Mouse (Mus musculus) Patski (cell line): ENCODE measurements around the gene Ezh1. TPM values are rescaled to one million over a fixed set of nuclear protein-coding genes. Genes with fewer than 3 reads are reported as not detected.

Experiments used
- ATAC-seq: fragments of 100-300 bp; one replicate; pipeline ENCODE4 v1.8.0; 2021
- CTCF ChIA-PET: fragments of 350-600 bp; sonication (Branson Sonifier 250); formaldehyde crosslinking; loops from one replicate; lab custom pipeline; 2022; ENCODE audit warnings: inconsistent platforms; lab: Charles Lee
- POLR2A ChIA-PET: fragments of 350-600 bp; sonication (Branson Sonifier 250); formaldehyde crosslinking; loops from one replicate; lab custom pipeline; 2022; ENCODE audit warnings: antibody characterized with exemption, inconsistent platforms; lab: Charles Lee
- DNase-seq: peaks from one replicate; pipeline ENCODE4 v3.0.0-alpha.2; 2011; ENCODE audit warnings: low read depth, low spot score
- H3K27me3 ChIP-seq: fragments of 371-371 bp; one replicate; pipeline ENCODE4 v1.5.1; 2021
- CTCF ChIP-seq: fragments of 100-300 bp; IDR thresholded peaks from one replicate; pipeline ENCODE4 v1.5.1; 2021
- in situ Hi-C: fragments of 300-500 bp; cut with MboI; formaldehyde crosslinking; loops from 3 replicates; pipeline ENCODE4 v1.11.1; 2018; ENCODE audit warnings: low pct_unique_long_range_greater_than_20kb, mixed read lengths
- polyA plus RNA-seq: library from polyadenylated mRNA; unstranded; gene quantifications from one replicate; pipeline ENCODE4 v1.2.3, GENCODE M21; 2021

Gene Ezh1
- polyA plus RNA-seq, 1 experiment from 2014 or later, result 52.0 TPM

GRCm38 (mm10) chr11:101191919-101192470 lies 34.3 kb downstream of the Ezh1 start:
- POLR2A ChIA-PET, result interaction anchor here (1.8 kb wide), 1 partner anchor 15 kb away, joined by 7 read pairs; no protein-coding TSS in a partner anchor
- ATAC-seq (no peak), DNase-seq (no peak)
- in situ Hi-C loops, result no loop called here
- TF ChIP-seq CTCF, result no peak
- CTCF ChIA-PET, result interaction anchor here (1.2 to 2.8 kb wide), 4 partner anchors 9 to 110 kb away, joined by 3 to 18 read pairs (median 4); partner anchors contain the start of gene Becn1
- no peaks in the 10 kb centered on the region for H3K27me3 ChIP-seq

- ChIA-PET POLR2A (interaction anchor here (1.0 to 1.8 kb wide), 2 partner anchors 14 to 55 kb away, joined by 3 to 7 read pairs; partner anchors contain the start of gene Ramp2), CTCF (interaction anchor here (1.2 to 2.8 kb wide), 7 partner anchors 9 to 111 kb away, joined by 3 to 18 read pairs (median 4); partner anchors contain the start of gene Becn1)
- H3K27me3 ChIP-seq, result no peaks in the 10 kb centered on the region
- in situ Hi-C loops, result no loop called here
- TF ChIP-seq CTCF, result no peak
- DNase-seq (no peak), ATAC-seq (no peak)
Measured at GRCm38 (mm10) chr11:101190913-101191907, 35.1 kb downstream of the Ezh1 start.

GRCm38 (mm10) chr11:101190181-101190912 lies 35.9 kb downstream of the Ezh1 start:
- ATAC-seq (no peak), DNase-seq (no peak)
- ChIA-PET CTCF (interaction anchor here (1.2 to 2.8 kb wide), 5 partner anchors 9 to 17 kb away, joined by 3 to 18 read pairs (median 7); no protein-coding TSS in a partner anchor), POLR2A (interaction anchor here (1.0 to 1.8 kb wide), 2 partner anchors 13 to 56 kb away, joined by 3 to 7 read pairs; partner anchors contain the start of gene Ramp2)
- no peak for TF ChIP-seq CTCF
- no peaks in the 10 kb centered on the region for H3K27me3 ChIP-seq
- in situ Hi-C loops, result no loop called here

- DNase-seq (no peak), ATAC-seq (no peak)
- ChIA-PET POLR2A (interaction anchor here (1.0 kb wide), 1 partner anchor 57 kb away, joined by 3 read pairs; the partner anchor contains the start of gene Ramp2), CTCF (interaction anchor here (1.4 to 2.8 kb wide), 4 partner anchors 11 to 18 kb away, joined by 3 to 18 read pairs (median 8); no protein-coding TSS in a partner anchor)
- in situ Hi-C loops, result no loop called here
- TF ChIP-seq CTCF, result no peak
- no peaks in the 10 kb centered on the region for H3K27me3 ChIP-seq
Measured at GRCm38 (mm10) chr11:101189495-101190180, 36.6 kb downstream of the Ezh1 start.

GRCm38 (mm10) chr11:101188166-101188805 lies 38.0 kb downstream of the Ezh1 start:
- POLR2A ChIA-PET, result interaction anchor here (1.8 kb wide), 1 partner anchor 11 kb away, joined by 4 read pairs; no protein-coding TSS in a partner anchor
- ATAC-seq (no peak), DNase-seq (no peak)
- CTCF ChIA-PET, result interaction anchor here (1.4 to 2.5 kb wide), 3 partner anchors 11 to 114 kb away, joined by 3 to 11 read pairs (median 3); partner anchors contain the start of gene Becn1
- no peaks in the 10 kb centered on the region for H3K27me3 ChIP-seq
- in situ Hi-C loops, result no loop called here
- TF ChIP-seq CTCF, result no peak

- in situ Hi-C loops, result no loop called here
- POLR2A ChIA-PET, result interaction anchor here (1.8 kb wide), 1 partner anchor 11 kb away, joined by 4 read pairs; no protein-coding TSS in a partner anchor
- CTCF ChIA-PET, result interaction anchor here (0.7 to 2.5 kb wide), 3 partner anchors 11 to 114 kb away, joined by 3 to 11 read pairs (median 3); partner anchors contain the start of gene Becn1
- DNase-seq (no peak), ATAC-seq (no peak)
- no peak for TF ChIP-seq CTCF
- no peaks in the 10 kb centered on the region for H3K27me3 ChIP-seq
Measured at GRCm38 (mm10) chr11:101187541-101187940, 38.7 kb downstream of the Ezh1 start.

GRCm38 (mm10) chr11:101186526-101187247 lies 39.6 kb downstream of the Ezh1 start:
- DNase-seq (no peak), ATAC-seq (no peak)
- in situ Hi-C loops, result no loop called here
- POLR2A ChIA-PET, result interaction anchor here (1.8 kb wide), 1 partner anchor 10 kb away, joined by 4 read pairs; no protein-coding TSS in a partner anchor
- H3K27me3 ChIP-seq, result no peaks in the 10 kb centered on the region
- CTCF ChIA-PET, result interaction anchor here (0.7 to 2.5 kb wide), 2 partner anchors 10 to 14 kb away, joined by 3 to 11 read pairs; no protein-coding TSS in a partner anchor
- no peak for TF ChIP-seq CTCF

GRCm38 (mm10) chr11:101185441-101185840 lies 40.8 kb downstream of the Ezh1 start:
- H3K27me3 ChIP-seq, result no peaks in the 10 kb centered on the region
- ATAC-seq (no peak), DNase-seq (no peak)
- POLR2A ChIA-PET, result no interaction called here
- CTCF ChIA-PET, result no interaction called here
- in situ Hi-C loops, result no loop called here
- TF ChIP-seq CTCF, result no peak
